ENCODE assay signal across 12 mouse cellular contexts in genomic region chr3:93549986-93550385, GRCm38 (mm10). TPM values are rescaled to one million over a fixed set of nuclear protein-coding genes. Genes with fewer than 3 reads are reported as not detected.
A peak's percentile ranks its signal among the peaks of the same experiment; 100 is the strongest.
DNase-seq lines count a peak whose midpoint lies in the region; ATAC-seq and TF ChIP-seq lines count a peak whose summit lies in the region.
"Had no signal": no experiment of that assay in that cellular context is flagged by ENCODE, and none has a peak within 500 bp of the region (broad histone marks: within the 10 kb centered on the region; RNA-seq: fewer than 3 reads in every experiment).

No protein-coding gene starts in this region.

- peak; percentile 52 for DNase-seq in lung, postnatal 0 days (ENCODE audit: low spot score)
- no peak for DNase-seq in lung, adult 18-20 months
- peak; percentile 36 for DNase-seq in liver, embryonic 11.5 days (ENCODE audit: low spot score)
- peak; percentile 75 to 79 for DNase-seq in natural killer cell, adult 2 months (ENCODE audit: low spot score in 2 of 2)
- DNase-seq in cerebellum, postnatal 4 days (ENCODE audit: low spot score in 2 of 2) = no peak
- no peak for DNase-seq in urinary bladder, postnatal 14 days (ENCODE audit: low spot score)
- DNase-seq in forebrain, embryonic 11.5 days (ENCODE audit: low spot score) = no peak
- DNase-seq: cerebellum, adult 8-10 months; kidney, adult 9 months; right cerebral cortex, postnatal 25 days had no signal

- WGBS in lung, postnatal 0 days = 48% methylated on average over 4 of the region's 4 CpGs
- WGBS in liver, embryonic 11.5 days = 26% methylated on average over 4 of the region's 4 CpGs
- 60% methylated on average over 4 of the region's 4 CpGs for WGBS in heart, embryonic 11.5 days (ENCODE audit: insufficient replicate concordance)
- WGBS in forebrain, embryonic 11.5 days = 87% methylated on average over 4 of the region's 4 CpGs

- H3K4me1 ChIP-seq in lung, postnatal 0 days (ENCODE audit: insufficient read depth, low read depth, low read length) = no peaks in the 10 kb centered on the region
- peaks cover 11% of the 10 kb centered on the region; the same call in 1 of the 2 replicates for H3K4me1 ChIP-seq in liver, embryonic 11.5 days (replicated peaks; ENCODE audit: control insufficient read depth, insufficient read depth, low read length)
- peaks cover 4% of the 10 kb centered on the region; the same call in 1 of the 2 replicates for H3K4me1 ChIP-seq in heart, embryonic 11.5 days (ENCODE audit: control insufficient read depth, insufficient read depth, low read length)
- no peaks in the 10 kb centered on the region; the same call in 1 of the 2 replicates for H3K4me1 ChIP-seq in forebrain, embryonic 11.5 days (replicated peaks; ENCODE audit: control insufficient read depth, insufficient read depth, low read length)

- no peaks in the 10 kb centered on the region for H3K27me3 ChIP-seq in lung, postnatal 0 days (replicated peaks; ENCODE audit: insufficient read depth, low read length)
- no peaks in the 10 kb centered on the region for H3K27me3 ChIP-seq in liver, embryonic 11.5 days (replicated peaks; ENCODE audit: control insufficient read depth, insufficient read depth, low read length)
- H3K27me3 ChIP-seq in heart, embryonic 11.5 days (ENCODE audit: control insufficient read depth, insufficient read depth, low read length) = no peaks in the 10 kb centered on the region
- H3K27me3 ChIP-seq in forebrain, embryonic 11.5 days (ENCODE audit: control insufficient read depth, insufficient read depth, low read length) = no peaks in the 10 kb centered on the region

- H3K9me3 ChIP-seq in lung, postnatal 0 days (ENCODE audit: low read length) = no peaks in the 10 kb centered on the region
- H3K9me3 ChIP-seq in liver, embryonic 11.5 days (ENCODE audit: control insufficient read depth, low read length) = no peaks in the 10 kb centered on the region
- no peaks in the 10 kb centered on the region for H3K9me3 ChIP-seq in heart, embryonic 11.5 days (replicated peaks; ENCODE audit: control insufficient read depth, low read length)
- no peaks in the 10 kb centered on the region for H3K9me3 ChIP-seq in forebrain, embryonic 11.5 days (ENCODE audit: control insufficient read depth, low read length)
- H3K9me3 ChIP-seq: neural tube, embryonic 12.5 days had no signal

- no peaks in the 10 kb centered on the region for H3K36me3 ChIP-seq in lung, postnatal 0 days (ENCODE audit: insufficient read depth, low read length)
- no peaks in the 10 kb centered on the region for H3K36me3 ChIP-seq in liver, embryonic 11.5 days (ENCODE audit: control insufficient read depth, insufficient read depth, low read length)
- no peaks in the 10 kb centered on the region for H3K36me3 ChIP-seq in heart, embryonic 11.5 days (ENCODE audit: control insufficient read depth, insufficient read depth, low read length)
- no peaks in the 10 kb centered on the region for H3K36me3 ChIP-seq in forebrain, embryonic 11.5 days (ENCODE audit: control insufficient read depth, insufficient read depth, low read length)
- H3K36me3 ChIP-seq: neural tube, embryonic 12.5 days had no signal

- no peak overlapping the region for H3K4me2 ChIP-seq in lung, postnatal 0 days (replicated peaks; ENCODE audit: low read depth, low read length)
- H3K4me2 ChIP-seq in liver, embryonic 11.5 days = 0 out of 2 replicates have a peak overlapping the region, but pooled peaks have one; percentile 5
- H3K4me2 ChIP-seq in heart, embryonic 11.5 days = no peak overlapping the region
- no peak overlapping the region for H3K4me2 ChIP-seq in forebrain, embryonic 11.5 days (ENCODE audit: low read depth, low read length, severe bottlenecking)
- H3K4me2 ChIP-seq: neural tube, embryonic 12.5 days had no signal

- H3K9ac ChIP-seq in lung, postnatal 0 days (replicated peaks; ENCODE audit: low read depth) = no peak overlapping the region
- H3K9ac ChIP-seq in liver, embryonic 11.5 days (ENCODE audit: low read depth, low read length) = no peak overlapping the region
- no peak overlapping the region for H3K9ac ChIP-seq in heart, embryonic 11.5 days (ENCODE audit: low read depth, low read length)
- H3K9ac ChIP-seq in forebrain, embryonic 11.5 days (ENCODE audit: low read length) = no peak overlapping the region
- H3K9ac ChIP-seq: neural tube, embryonic 12.5 days had no signal

- TF ChIP-seq EP300 in lung, postnatal 0 days (IDR thresholded peaks at IDR 0.05) = 0 out of 2 replicates have a peak, but pooled peaks have one; percentile 35

- H3K4me3 ChIP-seq in lung, postnatal 0 days (ENCODE audit: low read depth, low read length) = no peak overlapping the region
- H3K4me3 ChIP-seq in liver, embryonic 11.5 days (ENCODE audit: low read depth, low read length) = no peak overlapping the region
- H3K4me3 ChIP-seq in heart, embryonic 11.5 days (ENCODE audit: low read depth, low read length) = no peak overlapping the region
- no peak overlapping the region for H3K4me3 ChIP-seq in forebrain, embryonic 11.5 days (ENCODE audit: low read depth, low read length)
- H3K4me3 ChIP-seq: neural tube, embryonic 12.5 days had no signal

- TF ChIP-seq CTCF in lung, postnatal 0 days (IDR thresholded peaks at IDR 0.05) = no peak

- no peak overlapping the region for H3K27ac ChIP-seq in lung, postnatal 0 days (ENCODE audit: low read length)
- H3K27ac ChIP-seq in liver, embryonic 11.5 days (ENCODE audit: low read depth, low read length) = no peak overlapping the region
- no peak overlapping the region for H3K27ac ChIP-seq in heart, embryonic 11.5 days (ENCODE audit: low read depth, low read length)
- H3K27ac ChIP-seq in forebrain, embryonic 11.5 days (ENCODE audit: low read depth, low read length) = no peak overlapping the region
- H3K27ac ChIP-seq: neural tube, embryonic 12.5 days had no signal

- ATAC-seq in lung, postnatal 0 days = peak; percentile 27; the same call in 1 of the 2 replicates
- ATAC-seq in liver, embryonic 11.5 days (replicated peaks; ENCODE audit: low FRiP score) = peak; percentile 69
- no peak for ATAC-seq in heart, embryonic 11.5 days (replicated peaks; ENCODE audit: insufficient number of reproducible peaks, low FRiP score, low TSS enrichment)
- no peak for ATAC-seq in forebrain, embryonic 11.5 days (replicated peaks; ENCODE audit: low FRiP score)

RNA-seq across cellular contexts. Expression of gene S100a10, which starts 4.9 kb away (rescaled TPM):
- 395 and 447 TPM in 2 replicates for polyA plus RNA-seq in lung, postnatal 0 days (2015; fragmentation: Nextera tagmentation; extraction: Ambion mirVana)
- polyA plus RNA-seq in liver, embryonic 11.5 days (2014; fragmentation: Nextera tagmentation; extraction: Ambion mirVana) = 137 and 144 TPM in 2 replicates
- 216 and 222 TPM in 2 replicates for polyA plus RNA-seq in heart, embryonic 11.5 days (2014; fragmentation: Nextera tagmentation; extraction: Ambion mirVana)
- 128 and 139 TPM in 2 replicates for polyA plus RNA-seq in forebrain, embryonic 11.5 days (2014; fragmentation: Nextera tagmentation; extraction: Ambion mirVana)

RNA-seq across cellular contexts. Expression of gene S100a11, which starts 29.7 kb away (rescaled TPM):
- polyA plus RNA-seq in lung, postnatal 0 days (2015; fragmentation: Nextera tagmentation; extraction: Ambion mirVana) = 2,427 and 2,513 TPM in 2 replicates
- 202 and 245 TPM in 2 replicates for polyA plus RNA-seq in liver, embryonic 11.5 days (2014; fragmentation: Nextera tagmentation; extraction: Ambion mirVana)
- polyA plus RNA-seq in heart, embryonic 11.5 days (2014; fragmentation: Nextera tagmentation; extraction: Ambion mirVana) = 733 and 790 TPM in 2 replicates
- polyA plus RNA-seq in forebrain, embryonic 11.5 days (2014; fragmentation: Nextera tagmentation; extraction: Ambion mirVana) = 317 and 320 TPM in 2 replicates

Comparison
In these comparisons a context has a peak if more than half of its experiments do, and no peak if none do; other contexts are left out.
1. DNase-seq: peak in lung, postnatal 0 days (single experiment), liver, embryonic 11.5 days (single experiment) and natural killer cell, adult 2 months (2 of 2); none in lung, adult 18-20 months (0 of 2), cerebellum, postnatal 4 days (0 of 2), urinary bladder, postnatal 14 days (single experiment) and forebrain, embryonic 11.5 days (single experiment).
2. ATAC-seq: peak in lung, postnatal 0 days (single experiment) and liver, embryonic 11.5 days (single experiment); none in heart, embryonic 11.5 days (single experiment) and forebrain, embryonic 11.5 days (single experiment).